Mouse (Mus musculus): ENCODE measurements at regions not wholly inside any gene's neighbourhood (a gene's known extent, or its start where the extent isn't known, plus 50 kb on each side); places are given as distances from the start of the nearest gene placed in this dataset.

GRCm38 (mm10) chr5:43391412-43392029 is 123.8 kb upstream of the C1qtnf7 start:
- no peak overlapping the region for H3K9ac ChIP-seq (ENCODE audit: low read length)
- H3K4me3 ChIP-seq (ENCODE audit: low read depth, low read length) = no peak overlapping the region
- H3K4me2 ChIP-seq (ENCODE audit: low read depth, low read length, severe bottlenecking) = no peak overlapping the region
- DNase-seq (ENCODE audit: low spot score) (peak; percentile 68), ATAC-seq (replicated peaks; ENCODE audit: low FRiP score) (peak; percentile 75)
- no peaks in the 10 kb centered on the region for H3K36me3 ChIP-seq (ENCODE audit: control insufficient read depth, insufficient read depth, low read length)
- H3K4me1 ChIP-seq (replicated peaks; ENCODE audit: control insufficient read depth, insufficient read depth, low read length) = no peaks in the 10 kb centered on the region
- no peak overlapping the region for H3K27ac ChIP-seq (ENCODE audit: low read depth, low read length)
- 23% methylated on average over 3 of the region's 3 CpGs for WGBS
- H3K9me3 ChIP-seq (ENCODE audit: control insufficient read depth, low read length) = no peaks in the 10 kb centered on the region
- H3K27me3 ChIP-seq (ENCODE audit: control insufficient read depth, insufficient read depth, low read length) = no peaks in the 10 kb centered on the region

DNA sequence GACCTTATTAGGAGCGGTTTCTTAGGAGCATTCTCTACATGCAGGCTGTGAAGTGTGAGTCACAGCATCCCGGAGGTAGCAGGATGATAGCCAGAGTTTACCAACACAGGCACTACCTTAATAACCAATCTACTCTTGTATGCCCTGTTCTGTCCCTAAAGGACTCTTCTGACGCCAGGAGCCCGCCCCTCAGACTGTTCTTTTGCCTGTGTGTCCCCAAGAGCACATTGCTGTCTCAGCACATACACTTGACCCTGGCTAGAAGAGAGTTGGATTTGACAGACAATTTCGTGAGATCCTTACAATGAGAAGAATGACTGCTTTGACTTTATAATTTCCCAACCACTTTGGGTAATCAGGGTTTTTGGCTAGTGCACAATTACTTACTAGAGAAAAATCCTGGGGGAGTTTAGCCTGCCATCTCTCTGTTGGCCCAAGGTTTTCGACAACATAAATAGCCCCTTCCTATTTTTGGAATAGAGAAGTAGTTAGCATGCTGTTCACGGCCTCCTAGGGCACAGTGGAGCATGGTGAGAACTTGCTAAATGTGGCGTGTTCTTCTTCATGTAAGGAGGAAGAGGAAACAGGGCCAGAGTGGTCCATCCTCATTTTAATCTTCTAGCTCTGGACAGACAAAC is 122.3 kb upstream of the C1qtnf7 start:
- no peak overlapping the region for H3K4me3 ChIP-seq (ENCODE audit: low read depth, low read length)
- DNase-seq (ENCODE audit: low spot score) (no peak), ATAC-seq (replicated peaks; ENCODE audit: low FRiP score) (no peak)
- no peaks in the 10 kb centered on the region for H3K4me1 ChIP-seq (replicated peaks; ENCODE audit: control insufficient read depth, insufficient read depth, low read length)
- H3K9ac ChIP-seq (ENCODE audit: low read length) = no peak overlapping the region
- no peaks in the 10 kb centered on the region for H3K9me3 ChIP-seq (ENCODE audit: control insufficient read depth, low read length)
- H3K27ac ChIP-seq (ENCODE audit: low read depth, low read length) = no peak overlapping the region
- H3K4me2 ChIP-seq (ENCODE audit: low read depth, low read length, severe bottlenecking) = no peak overlapping the region
- no peaks in the 10 kb centered on the region for H3K36me3 ChIP-seq (ENCODE audit: control insufficient read depth, insufficient read depth, low read length)
- no peaks in the 10 kb centered on the region for H3K27me3 ChIP-seq (ENCODE audit: control insufficient read depth, insufficient read depth, low read length)
- WGBS = 81% methylated on average over 8 of the region's 8 CpGs

GRCm38 (mm10) chr5:43417259-43417658 is 98.1 kb upstream of the C1qtnf7 start:
- H3K4me1 ChIP-seq (replicated peaks; ENCODE audit: control insufficient read depth, insufficient read depth, low read length) = no peaks in the 10 kb centered on the region
- 90% methylated on average over 2 of the region's 2 CpGs for WGBS
- H3K4me2 ChIP-seq (ENCODE audit: low read depth, low read length, severe bottlenecking) = no peak overlapping the region
- ATAC-seq (replicated peaks; ENCODE audit: low FRiP score) (no peak), DNase-seq (ENCODE audit: low spot score) (no peak)
- H3K27ac ChIP-seq (ENCODE audit: low read depth, low read length) = no peak overlapping the region
- no peaks in the 10 kb centered on the region for H3K27me3 ChIP-seq (ENCODE audit: control insufficient read depth, insufficient read depth, low read length)
- no peak overlapping the region for H3K9ac ChIP-seq (ENCODE audit: low read length)
- H3K9me3 ChIP-seq (ENCODE audit: control insufficient read depth, low read length) = no peaks in the 10 kb centered on the region
- no peak overlapping the region for H3K4me3 ChIP-seq (ENCODE audit: low read depth, low read length)
- no peaks in the 10 kb centered on the region for H3K36me3 ChIP-seq (ENCODE audit: control insufficient read depth, insufficient read depth, low read length)

GRCm38 (mm10) chr5:43422815-43423687 is 92.3 kb upstream of the C1qtnf7 start:
- WGBS = 79% methylated on average over 9 of the region's 9 CpGs
- H3K27ac ChIP-seq (ENCODE audit: low read depth, low read length) = no peak overlapping the region
- H3K9ac ChIP-seq (ENCODE audit: low read length) = no peak overlapping the region
- H3K27me3 ChIP-seq (ENCODE audit: control insufficient read depth, insufficient read depth, low read length) = no peaks in the 10 kb centered on the region
- H3K4me2 ChIP-seq (ENCODE audit: low read depth, low read length, severe bottlenecking) = no peak overlapping the region
- ATAC-seq (replicated peaks; ENCODE audit: low FRiP score) (peak; percentile 78), DNase-seq (ENCODE audit: low spot score) (peak; percentile 77)
- no peaks in the 10 kb centered on the region for H3K36me3 ChIP-seq (ENCODE audit: control insufficient read depth, insufficient read depth, low read length)
- no peaks in the 10 kb centered on the region for H3K4me1 ChIP-seq (replicated peaks; ENCODE audit: control insufficient read depth, insufficient read depth, low read length)
- no peak overlapping the region for H3K4me3 ChIP-seq (ENCODE audit: low read depth, low read length)
- H3K9me3 ChIP-seq (ENCODE audit: control insufficient read depth, low read length) = no peaks in the 10 kb centered on the region

GRCm38 (mm10) chr5:43424551-43425257 is 90.6 kb upstream of the C1qtnf7 start:
- DNase-seq (ENCODE audit: low spot score) (no peak), ATAC-seq (replicated peaks; ENCODE audit: low FRiP score) (no peak)
- Histone ChIP-seq H3K27me3 (ENCODE audit: control insufficient read depth, insufficient read depth, low read length) (no peaks in the 10 kb centered on the region), H3K27ac (ENCODE audit: low read depth, low read length) (no peak overlapping the region), H3K4me2 (ENCODE audit: low read depth, low read length, severe bottlenecking) (no peak overlapping the region), H3K9me3 (ENCODE audit: control insufficient read depth, low read length) (no peaks in the 10 kb centered on the region), H3K36me3 (ENCODE audit: control insufficient read depth, insufficient read depth, low read length) (no peaks in the 10 kb centered on the region), H3K9ac (ENCODE audit: low read length) (no peak overlapping the region), H3K4me3 (ENCODE audit: low read depth, low read length) (no peak overlapping the region), H3K4me1 (replicated peaks; ENCODE audit: control insufficient read depth, insufficient read depth, low read length) (no peaks in the 10 kb centered on the region)
- 77% methylated on average over 9 of the region's 9 CpGs for WGBS

GRCm38 (mm10) chr5:43433337-43433736 is 82.0 kb upstream of the C1qtnf7 start:
- Histone ChIP-seq H3K4me3 (ENCODE audit: low read depth, low read length) (no peak overlapping the region), H3K9ac (ENCODE audit: low read length) (no peak overlapping the region), H3K9me3 (ENCODE audit: control insufficient read depth, low read length) (no peaks in the 10 kb centered on the region), H3K36me3 (ENCODE audit: control insufficient read depth, insufficient read depth, low read length) (no peaks in the 10 kb centered on the region), H3K4me1 (replicated peaks; ENCODE audit: control insufficient read depth, insufficient read depth, low read length) (no peaks in the 10 kb centered on the region), H3K4me2 (ENCODE audit: low read depth, low read length, severe bottlenecking) (no peak overlapping the region), H3K27ac (ENCODE audit: low read depth, low read length) (no peak overlapping the region), H3K27me3 (ENCODE audit: control insufficient read depth, insufficient read depth, low read length) (no peaks in the 10 kb centered on the region)
- WGBS = 96% methylated on average over 2 of the region's 2 CpGs
- DNase-seq (ENCODE audit: low spot score) (no peak), ATAC-seq (replicated peaks; ENCODE audit: low FRiP score) (no peak)

- Histone ChIP-seq H3K27ac (ENCODE audit: low read depth, low read length) (no peak overlapping the region), H3K4me2 (ENCODE audit: low read depth, low read length, severe bottlenecking) (no peak overlapping the region), H3K4me3 (ENCODE audit: low read depth, low read length) (no peak overlapping the region), H3K36me3 (ENCODE audit: control insufficient read depth, insufficient read depth, low read length) (no peaks in the 10 kb centered on the region), H3K9ac (ENCODE audit: low read length) (no peak overlapping the region), H3K27me3 (ENCODE audit: control insufficient read depth, insufficient read depth, low read length) (no peaks in the 10 kb centered on the region), H3K4me1 (replicated peaks; ENCODE audit: control insufficient read depth, insufficient read depth, low read length) (no peaks in the 10 kb centered on the region), H3K9me3 (ENCODE audit: control insufficient read depth, low read length) (no peaks in the 10 kb centered on the region)
- ATAC-seq (replicated peaks; ENCODE audit: low FRiP score) (no peak), DNase-seq (ENCODE audit: low spot score) (no peak)
- 21% methylated on average over 2 of the region's 2 CpGs for WGBS
These were observed 76.1 kb upstream of the C1qtnf7 start for GRCm38 (mm10) chr5:43439191-43439590.

GRCm38 (mm10) chr5:43441306-43441705 is 74.0 kb upstream of the C1qtnf7 start:
- no peak overlapping the region for H3K9ac ChIP-seq (ENCODE audit: low read length)
- H3K27ac ChIP-seq (ENCODE audit: low read depth, low read length) = no peak overlapping the region
- no peaks in the 10 kb centered on the region for H3K4me1 ChIP-seq (replicated peaks; ENCODE audit: control insufficient read depth, insufficient read depth, low read length)
- WGBS = 85% methylated on average over 3 of the region's 3 CpGs
- no peak overlapping the region for H3K4me3 ChIP-seq (ENCODE audit: low read depth, low read length)
- H3K9me3 ChIP-seq (ENCODE audit: control insufficient read depth, low read length) = no peaks in the 10 kb centered on the region
- DNase-seq (ENCODE audit: low spot score) (no peak), ATAC-seq (replicated peaks; ENCODE audit: low FRiP score) (no peak)
- no peaks in the 10 kb centered on the region for H3K27me3 ChIP-seq (ENCODE audit: control insufficient read depth, insufficient read depth, low read length)
- no peak overlapping the region for H3K4me2 ChIP-seq (ENCODE audit: low read depth, low read length, severe bottlenecking)
- no peaks in the 10 kb centered on the region for H3K36me3 ChIP-seq (ENCODE audit: control insufficient read depth, insufficient read depth, low read length)

Measured in forebrain, embryonic 11.5 days (tissue).